In genomic region chr3:157514116-157514796, GRCm38 (mm10) we compare ENCODE assay signal across 17 mouse cellular contexts. TPM values are rescaled to one million over a fixed set of nuclear protein-coding genes. Genes with fewer than 3 reads are reported as not detected.
"Had no signal": no experiment of that assay in that cellular context is flagged by ENCODE, and none has a peak within 500 bp of the region (broad histone marks: within the 10 kb centered on the region; RNA-seq: fewer than 3 reads in every experiment).

No protein-coding gene starts in this region.

- H3K27ac ChIP-seq: hindbrain, postnatal 0 days; kidney, postnatal 0 days; limb, embryonic 15.5 days; liver, embryonic 14.5 days had no signal

- H3K9ac ChIP-seq: limb, embryonic 15.5 days; liver, embryonic 14.5 days; liver, postnatal 0 days had no signal

- H3K4me1 ChIP-seq: limb, embryonic 15.5 days had no signal

- H3K9me3 ChIP-seq: limb, embryonic 15.5 days had no signal

- ATAC-seq: hindbrain, postnatal 0 days; inflammation-experienced regulatory T-cells, adult 6 months; liver, postnatal 0 days had no signal

- H3K4me3 ChIP-seq: limb, embryonic 15.5 days had no signal

- H3K4me2 ChIP-seq: limb, embryonic 15.5 days; liver, embryonic 11.5 days; midbrain, embryonic 11.5 days had no signal

- H3K36me3 ChIP-seq: limb, embryonic 15.5 days had no signal

- DNase-seq: kidney, adult 2 months; kidney, postnatal 25 days; left cerebral cortex, postnatal 4 days; liver, postnatal 0 days; lung, postnatal 14 days; lung, postnatal 4 days; midbrain, embryonic 14.5 days; right cerebral cortex, postnatal 14 days; right cerebral cortex, postnatal 4 days; thymus, postnatal 25 days had no signal

- H3K27me3 ChIP-seq: limb, embryonic 15.5 days had no signal

RNA-seq across cellular contexts. Expression of gene Ptger3, which starts 52.4 kb away (rescaled TPM):
- polyA plus RNA-seq: inflammation-experienced regulatory T-cells, adult 6 months had no signal
